Mouse (Mus musculus) thymus, postnatal 36 days (tissue): ENCODE results near the gene C1qtnf7.

ENCODE experiments used
- DNase-seq, 2 experiments: peaks; one replicate each; pipeline ENCODE4 v3.0.0; 2022; ENCODE audit warnings: mixed read lengths in 2 of 2

The C1qtnf7 gene

DNA sequence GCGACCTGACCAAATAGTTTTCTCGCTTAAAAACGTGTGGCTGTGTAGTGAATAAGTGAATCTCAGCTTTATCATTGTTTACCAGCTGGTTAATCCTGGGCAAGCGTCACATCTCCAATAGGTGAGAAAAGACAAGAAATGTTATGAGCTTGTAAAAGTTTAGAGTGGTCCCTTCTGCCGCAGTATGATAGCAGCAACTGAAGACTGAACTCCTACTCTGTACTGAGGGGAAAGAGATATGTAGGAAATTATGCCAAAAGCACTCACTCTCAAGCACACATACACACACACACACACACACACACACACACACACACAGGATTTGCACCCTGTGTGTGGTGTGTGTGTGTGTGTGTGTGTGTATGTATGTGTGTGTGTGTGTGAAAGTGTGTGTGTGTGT lies 26.2 kb downstream of the C1qtnf7 start:
- no peak for DNase-seq

DNA sequence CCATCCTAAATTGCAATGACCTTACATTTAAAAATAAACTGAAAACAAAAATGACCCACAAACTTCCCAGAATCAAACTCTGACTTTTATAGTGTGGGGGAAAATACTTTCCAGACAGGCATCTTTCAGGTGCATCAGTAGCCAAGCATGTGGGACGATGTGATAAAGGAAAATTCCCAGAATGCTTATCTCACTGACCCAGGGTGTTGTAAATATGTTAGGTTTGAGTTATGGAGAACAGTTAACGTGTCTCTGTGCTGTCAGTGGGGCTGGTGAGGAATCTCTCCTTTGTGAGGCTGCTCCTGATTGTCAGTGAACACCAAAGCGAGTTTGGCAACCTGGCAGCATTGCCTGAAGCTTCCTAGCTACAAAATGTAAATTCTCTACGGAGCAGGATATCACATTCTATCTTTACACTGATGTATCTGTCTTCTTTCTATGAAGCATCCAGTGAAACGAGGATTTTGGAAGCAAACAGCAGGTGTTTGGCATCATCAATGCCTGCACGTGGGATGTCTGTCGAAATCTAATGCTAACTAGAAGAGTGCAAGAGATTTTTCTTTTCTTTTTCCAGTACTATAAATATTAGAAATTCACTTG lies 27.0 kb downstream of the C1qtnf7 start:
- DNase-seq: no peak

DNA sequence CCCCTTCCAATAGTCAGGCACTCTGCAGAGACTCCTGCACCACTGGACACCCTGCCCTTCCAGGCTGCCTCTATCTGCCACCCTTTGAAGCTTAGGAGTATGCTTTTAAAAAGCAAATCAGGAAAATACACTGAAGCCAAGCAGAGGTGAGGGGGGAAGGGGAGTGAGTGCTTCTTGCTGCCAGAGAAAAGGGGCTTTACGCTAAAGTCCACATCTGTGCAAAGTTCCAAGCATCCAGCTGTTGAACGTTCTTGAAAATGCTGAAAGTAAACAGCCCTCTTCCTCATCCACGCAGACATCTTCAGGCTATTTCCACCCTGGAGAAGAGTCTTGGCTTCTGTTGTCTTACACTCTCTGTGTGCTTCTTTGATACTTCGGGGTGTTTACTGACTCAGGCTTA lies 34.6 kb downstream of the C1qtnf7 start:
- no peak for DNase-seq

GRCm38 (mm10) chr5:43550444-43550843 lies 35.1 kb downstream of the C1qtnf7 start:
- no peak for DNase-seq

DNA sequence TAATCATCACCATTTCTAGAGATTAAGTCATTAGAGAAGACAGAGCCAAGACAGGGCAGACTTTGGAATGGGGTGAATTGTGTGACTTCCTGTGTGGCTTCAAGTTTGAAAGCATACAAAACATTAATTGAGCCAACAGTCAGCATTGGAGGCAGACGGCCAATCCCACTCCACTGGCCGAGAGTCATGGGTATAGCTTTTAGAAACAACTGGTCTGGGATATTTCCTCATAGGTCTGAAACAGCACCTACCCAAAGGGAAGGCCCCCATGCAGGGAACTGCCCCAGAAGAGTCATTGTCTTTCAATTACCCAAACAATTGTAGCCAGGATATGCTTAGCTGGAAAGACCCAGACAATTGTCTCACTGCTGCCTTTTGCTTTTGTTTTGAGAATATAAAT lies 39.5 kb downstream of the C1qtnf7 start:
- DNase-seq: no peak

- no peak for DNase-seq
Measured at GRCm38 (mm10) chr5:43555406-43555805, 40.1 kb downstream of the C1qtnf7 start.

GRCm38 (mm10) chr5:43557436-43557835 lies 42.1 kb downstream of the C1qtnf7 start:
- no peak for DNase-seq

DNA sequence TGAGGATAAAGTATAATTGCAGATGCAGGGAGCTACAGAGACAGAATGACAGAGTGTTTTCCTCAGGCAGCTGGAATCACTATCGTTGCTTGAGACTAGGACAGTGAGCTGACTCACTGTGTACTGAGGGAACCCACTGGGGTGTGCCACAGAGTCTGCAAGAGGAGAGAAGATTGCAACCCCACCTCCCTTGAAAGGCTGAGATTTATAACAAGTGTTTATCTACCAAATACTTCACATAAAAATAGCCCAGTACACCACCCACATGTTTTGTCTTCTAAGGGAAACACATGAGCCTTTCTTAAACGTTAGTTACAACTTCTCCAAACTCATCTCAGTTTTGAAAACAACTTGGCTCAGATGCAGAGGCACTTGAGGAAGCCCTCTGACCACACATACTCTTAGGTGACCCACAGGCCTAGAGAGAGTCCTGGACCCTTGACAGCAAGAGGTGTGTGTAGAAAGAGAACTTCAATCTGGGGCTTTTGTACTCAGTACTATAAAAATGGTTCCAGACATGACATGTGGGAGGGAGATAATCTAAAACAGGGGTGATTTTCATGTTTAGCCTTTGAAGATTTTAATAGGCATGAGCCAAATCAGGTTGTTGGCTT lies 46.4 kb downstream of the C1qtnf7 start:
- DNase-seq: no peak

- no peak for DNase-seq
Measured at GRCm38 (mm10) chr5:43569720-43570359, 54.5 kb downstream of the C1qtnf7 start.

DNA sequence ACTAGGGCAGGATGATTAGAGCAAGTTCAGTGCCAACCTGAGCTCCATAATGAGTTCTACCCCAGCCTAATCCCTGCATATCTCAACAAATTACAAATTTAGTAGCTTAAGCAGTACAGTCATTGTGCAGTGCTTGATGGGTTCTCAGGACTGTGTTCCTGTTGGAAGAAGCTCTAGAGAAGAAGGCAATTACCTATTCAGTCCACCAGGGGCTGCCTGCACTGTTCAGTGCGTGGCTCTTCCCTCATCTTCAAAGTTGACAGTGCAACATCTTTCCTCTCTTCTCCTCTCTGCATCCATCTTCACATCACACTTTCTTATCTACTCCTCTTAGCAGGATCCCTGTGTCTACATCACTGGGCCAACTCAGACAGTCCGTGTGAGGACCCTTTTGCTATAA lies 67.5 kb downstream of the C1qtnf7 start:
- DNase-seq: no peak

- no peak for DNase-seq
Measured at GRCm38 (mm10) chr5:43583326-43584120, 68.2 kb downstream of the C1qtnf7 start.

GRCm38 (mm10) chr5:43584464-43584863 lies 69.1 kb downstream of the C1qtnf7 start:
- no peak for DNase-seq

DNA sequence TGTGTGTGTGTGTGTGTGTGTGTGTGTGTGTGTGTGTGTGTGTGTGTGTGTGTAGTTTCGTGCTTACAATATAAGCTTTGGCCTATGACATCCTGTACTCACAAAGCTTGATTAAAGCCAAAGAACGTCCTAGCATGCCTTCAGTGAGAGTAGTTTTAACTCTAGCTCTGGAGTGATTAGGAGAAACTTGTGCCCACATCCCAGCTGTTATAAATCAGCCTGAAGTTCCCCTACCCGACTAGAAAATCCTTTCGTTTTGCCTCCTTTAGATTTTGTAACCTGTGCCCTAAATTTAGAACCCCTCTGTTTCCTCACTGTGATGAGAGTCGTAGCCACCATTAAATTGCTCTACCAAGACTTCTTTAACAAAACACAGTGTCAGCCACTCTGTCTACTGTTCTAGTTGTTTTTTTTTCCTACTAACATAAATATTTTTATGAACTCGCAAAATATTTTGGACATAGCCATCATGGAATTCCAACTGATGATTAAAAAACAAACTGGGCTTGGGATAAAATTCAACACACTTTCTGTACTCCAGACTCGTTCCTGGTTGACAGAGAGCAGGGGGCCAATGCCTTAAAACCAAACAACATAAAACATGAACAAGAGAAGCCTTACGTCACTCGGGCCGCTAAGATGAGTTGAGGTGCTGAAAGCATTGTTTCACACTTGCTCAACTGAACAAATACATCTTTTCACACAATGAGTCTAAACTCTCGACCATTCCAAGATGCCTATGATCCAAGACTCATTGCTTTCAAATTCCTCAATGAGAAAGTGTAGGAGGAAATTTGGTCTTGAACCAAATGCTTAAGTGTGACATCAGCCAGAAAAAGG lies 70.3 kb downstream of the C1qtnf7 start:
- DNase-seq: no peak

GRCm38 (mm10) chr5:43588791-43589439 lies 73.6 kb downstream of the C1qtnf7 start:
- DNase-seq: no peak

GRCm38 (mm10) chr5:43589440-43589830 lies 74.1 kb downstream of the C1qtnf7 start:
- no peak for DNase-seq

DNA sequence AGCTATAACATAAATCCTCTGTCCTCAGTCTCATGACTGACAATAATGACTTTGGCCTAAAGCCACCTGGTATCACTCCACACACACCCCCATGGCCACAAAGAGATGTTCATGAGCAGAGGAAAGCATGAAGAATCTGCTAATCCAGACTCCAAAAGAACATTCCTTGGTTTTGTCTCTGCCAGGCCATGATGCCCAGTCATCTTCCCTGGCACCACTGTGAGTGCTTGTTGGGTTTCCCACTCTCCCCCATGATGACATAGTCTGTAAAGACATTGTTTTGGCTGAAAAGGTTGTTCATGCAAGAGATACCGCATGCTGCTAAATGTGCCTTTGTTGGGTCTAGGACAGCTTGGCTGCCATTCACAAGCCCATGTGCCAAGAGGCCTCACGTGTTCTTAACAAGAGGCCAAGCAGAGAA lies 75.0 kb downstream of the C1qtnf7 start:
- no peak for DNase-seq

GRCm38 (mm10) chr5:43601601-43602000 lies 86.3 kb downstream of the C1qtnf7 start:
- no peak for DNase-seq

- DNase-seq: no peak
Measured at GRCm38 (mm10) chr5:43602518-43602917, 87.2 kb downstream of the C1qtnf7 start.

- no peak for DNase-seq
Measured at GRCm38 (mm10) chr5:43603559-43603958, 88.2 kb downstream of the C1qtnf7 start.

- DNase-seq: no peak
Measured at GRCm38 (mm10) chr5:43608073-43608472, 92.7 kb downstream of the C1qtnf7 start.

- no peak for DNase-seq
Measured at GRCm38 (mm10) chr5:43609760-43610159, 94.4 kb downstream of the C1qtnf7 start.
